Mouse (Mus musculus): ENCODE measurements around the gene Pde6d.

GRCm38 (mm10) chr1:86517076-86517475 lies 65.4 kb downstream of the Pde6d start:
- TF ChIP-seq CTCF (IDR thresholded peaks at IDR 0.05; ENCODE audit: low read depth, low read length) (no peak), POLR2A (IDR thresholded peaks at IDR 0.05; ENCODE audit: borderline replicate concordance, low read depth, low read length) (no peak)
